Mouse (Mus musculus): ENCODE data around the gene Dph5. TPM values are rescaled to one million over a fixed set of nuclear protein-coding genes. Genes with fewer than 3 reads are reported as not detected.

Gene Dph5
- total RNA-seq, 2 experiments from 2014 or later, result 19.5 to 20.8 TPM

- DNase-seq, result no peak
Measured at GRCm38 (mm10) chr3:115951221-115951620, 63.6 kb downstream of the Dph5 start.

- DNase-seq, result no peak
Measured at GRCm38 (mm10) chr3:115952356-115952755, 64.7 kb downstream of the Dph5 start.

GRCm38 (mm10) chr3:115953088-115953487 lies 65.5 kb downstream of the Dph5 start:
- DNase-seq, result no peak

- no peak for DNase-seq
Measured at GRCm38 (mm10) chr3:115957223-115957622, 69.6 kb downstream of the Dph5 start.

- DNase-seq, result no peak
Measured at GRCm38 (mm10) chr3:115961311-115962027, 73.8 kb downstream of the Dph5 start.

GRCm38 (mm10) chr3:115962028-115962415 lies 74.4 kb downstream of the Dph5 start:
- no peak for DNase-seq

GRCm38 (mm10) chr3:115963597-115963996 lies 76.0 kb downstream of the Dph5 start:
- no peak for DNase-seq

- DNase-seq, result no peak
Measured at GRCm38 (mm10) chr3:115964071-115964470, 76.4 kb downstream of the Dph5 start.

GRCm38 (mm10) chr3:115968745-115969530 lies 81.3 kb downstream of the Dph5 start:
- DNase-seq, result peak; percentile 13 to 17

- DNase-seq, result no peak
Measured at GRCm38 (mm10) chr3:115971045-115971785, 83.6 kb downstream of the Dph5 start.

- DNase-seq, result no peak
Measured at GRCm38 (mm10) chr3:115971891-115972646, 84.4 kb downstream of the Dph5 start.

- DNase-seq, result no peak
Measured at GRCm38 (mm10) chr3:115974228-115974627, 86.6 kb downstream of the Dph5 start.

- no peak for DNase-seq
Measured at GRCm38 (mm10) chr3:115974995-115975394, 87.4 kb downstream of the Dph5 start.

GRCm38 (mm10) chr3:115979000-115979399 lies 91.4 kb downstream of the Dph5 start:
- DNase-seq, result no peak

- no peak for DNase-seq
Measured at GRCm38 (mm10) chr3:115983217-115983616, 95.6 kb downstream of the Dph5 start.

Small RNAs within 50 kb of the gene (microRNA-seq; reads per million reads assigned to microRNA genes)
- gene Mir669n, result not detected

Other genes with a start within 250 kb of the Dph5 start
- 10 to 100 TPM; 17.1 to 31.2 TPM for gene S1pr1, start 172.8 kb upstream of the Dph5 start, total RNA-seq (2021)
- gene Slc30a7, start 119.6 kb downstream of the Dph5 start, total RNA-seq (2021), result 10 to 100 TPM; 31.9 to 42.0 TPM
- 10 to 100 TPM; 11.9 to 25.7 TPM for gene Extl2, start 119.6 kb downstream of the Dph5 start, total RNA-seq (2021)
- 10 to 100 TPM; 19.0 to 24.2 TPM for gene Vcam1, start 241.9 kb downstream of the Dph5 start, total RNA-seq (2021)